ENCODE assay signal across 8 mouse cellular contexts in genomic region chr5:24474025-24474722, GRCm38 (mm10). TPM values are rescaled to one million over a fixed set of nuclear protein-coding genes. Genes with fewer than 3 reads are reported as not detected.
DNase-seq lines count a peak whose midpoint lies in the region; ATAC-seq and TF ChIP-seq lines count a peak whose summit lies in the region.

No protein-coding gene starts in this region.

- WGBS in kidney, embryonic 15.5 days: 2% methylated on average over 77 of the region's 77 CpGs
- 1% methylated on average over 77 of the region's 77 CpGs for WGBS in forebrain, embryonic 10.5 days
- WGBS in intestine, postnatal 0 days: 13% methylated on average over 75 of the region's 77 CpGs

- no peak for DNase-seq in kidney, adult 11 months
- DNase-seq in forebrain, embryonic 10.5 days (ENCODE audit: extremely low spot score, low spot score): no peak
- DNase-seq in lung, postnatal 36 days: peak; percentile 78
- no peak for DNase-seq in thymus, postnatal 14 days
- no peak for DNase-seq in natural killer cell, adult 2 months (ENCODE audit: low spot score in 2 of 2)
- no peak for DNase-seq in B cell, adult 2 months

- no peaks in the 10 kb centered on the region for H3K9me3 ChIP-seq in kidney, embryonic 15.5 days (replicated peaks)
- no peaks in the 10 kb centered on the region for H3K9me3 ChIP-seq in forebrain, embryonic 10.5 days
- no peaks in the 10 kb centered on the region for H3K9me3 ChIP-seq in intestine, postnatal 0 days (ENCODE audit: control insufficient read depth)

- H3K36me3 ChIP-seq in kidney, embryonic 15.5 days: peaks cover 28% of the 10 kb centered on the region
- peaks cover 38% of the 10 kb centered on the region for H3K36me3 ChIP-seq in forebrain, embryonic 10.5 days (replicated peaks)
- peaks cover 17% of the 10 kb centered on the region for H3K36me3 ChIP-seq in intestine, postnatal 0 days (ENCODE audit: control insufficient read depth, insufficient read depth)

- TF ChIP-seq CTCF in intestine, postnatal 0 days (IDR thresholded peaks at IDR 0.05; ENCODE audit: low read depth): 0 out of 2 replicates have a peak, but pooled peaks have one; percentile 18

- H3K4me1 ChIP-seq in kidney, embryonic 15.5 days: peaks cover 39% of the 10 kb centered on the region
- H3K4me1 ChIP-seq in forebrain, embryonic 10.5 days: peaks cover 43% of the 10 kb centered on the region
- H3K4me1 ChIP-seq in intestine, postnatal 0 days (replicated peaks; ENCODE audit: control insufficient read depth, insufficient read depth, low read length): peaks cover 12% of the 10 kb centered on the region

- peaks cover 30% of the 10 kb centered on the region for H3K27me3 ChIP-seq in kidney, embryonic 15.5 days
- H3K27me3 ChIP-seq in forebrain, embryonic 10.5 days (ENCODE audit: poor library complexity, severe bottlenecking): peaks cover 44% of the 10 kb centered on the region
- H3K27me3 ChIP-seq in intestine, postnatal 0 days (replicated peaks; ENCODE audit: control insufficient read depth, insufficient read depth, low read length): no peaks in the 10 kb centered on the region; the same call in 1 of the 2 replicates

- peak overlapping the region; percentile 52 for H3K4me3 ChIP-seq in kidney, embryonic 15.5 days (replicated peaks)
- peak overlapping the region; percentile 55 for H3K4me3 ChIP-seq in forebrain, embryonic 10.5 days
- H3K4me3 ChIP-seq in intestine, postnatal 0 days (ENCODE audit: low read depth, low read length): peak overlapping the region; percentile 43

- H3K4me2 ChIP-seq in kidney, embryonic 15.5 days: peak overlapping the region; percentile 89
- peak overlapping the region; percentile 85 for H3K4me2 ChIP-seq in intestine, postnatal 0 days (replicated peaks; ENCODE audit: low read depth)

- H3K9ac ChIP-seq in kidney, embryonic 15.5 days: peak overlapping the region; percentile 57
- H3K9ac ChIP-seq in intestine, postnatal 0 days (ENCODE audit: low read depth, low read length): peak overlapping the region; percentile 38

- H3K27ac ChIP-seq in kidney, embryonic 15.5 days: 0 out of 2 replicates have a peak overlapping the region, but pooled peaks have one; percentile 58
- peak overlapping the region; percentile 41 for H3K27ac ChIP-seq in forebrain, embryonic 10.5 days
- H3K27ac ChIP-seq in intestine, postnatal 0 days (ENCODE audit: low read depth, low read length): no peak overlapping the region

- peak; percentile 45 for ATAC-seq in kidney, embryonic 15.5 days (replicated peaks; ENCODE audit: low FRiP score)
- peak; percentile 30; the same call in 1 of the 2 replicates for ATAC-seq in intestine, postnatal 0 days

RNA-seq across cellular contexts. Expression of gene Agap3, which starts 22.2 kb away (rescaled TPM):
- 18.8 and 21.0 TPM in 2 replicates for polyA plus RNA-seq in kidney, embryonic 15.5 days (2015; fragmentation: Nextera tagmentation; extraction: Ambion mirVana)
- polyA plus RNA-seq in forebrain, embryonic 10.5 days (2016; fragmentation: Nextera tagmentation; extraction: Ambion mirVana): 24.1 and 29.0 TPM in 2 replicates
- polyA plus RNA-seq in intestine, postnatal 0 days (2015; fragmentation: Nextera tagmentation; extraction: Ambion mirVana): 14.9 and 16.6 TPM in 2 replicates

RNA-seq across cellular contexts. Expression of gene Tmub1, which starts 26.5 kb away (rescaled TPM):
- 25.2 and 26.5 TPM in 2 replicates for polyA plus RNA-seq in kidney, embryonic 15.5 days (2015; fragmentation: Nextera tagmentation; extraction: Ambion mirVana)
- polyA plus RNA-seq in forebrain, embryonic 10.5 days (2016; fragmentation: Nextera tagmentation; extraction: Ambion mirVana): 28.4 and 31.8 TPM in 2 replicates
- 27.5 and 28.8 TPM in 2 replicates for polyA plus RNA-seq in intestine, postnatal 0 days (2015; fragmentation: Nextera tagmentation; extraction: Ambion mirVana)

RNA-seq across cellular contexts. Expression of gene Fastk, which starts 29.1 kb away (rescaled TPM):
- 116 and 125 TPM in 2 replicates for polyA plus RNA-seq in kidney, embryonic 15.5 days (2015; fragmentation: Nextera tagmentation; extraction: Ambion mirVana)
- 106 and 108 TPM in 2 replicates for polyA plus RNA-seq in forebrain, embryonic 10.5 days (2016; fragmentation: Nextera tagmentation; extraction: Ambion mirVana)
- 66.8 and 67.0 TPM in 2 replicates for polyA plus RNA-seq in intestine, postnatal 0 days (2015; fragmentation: Nextera tagmentation; extraction: Ambion mirVana)

RNA-seq across cellular contexts. Expression of gene Slc4a2, which starts 50.5 kb away (rescaled TPM):
- polyA plus RNA-seq in kidney, embryonic 15.5 days (2015; fragmentation: Nextera tagmentation; extraction: Ambion mirVana): 42.3 and 42.7 TPM in 2 replicates
- polyA plus RNA-seq in forebrain, embryonic 10.5 days (2016; fragmentation: Nextera tagmentation; extraction: Ambion mirVana): 32.8 and 33.6 TPM in 2 replicates
- 29.9 and 30.1 TPM in 2 replicates for polyA plus RNA-seq in intestine, postnatal 0 days (2015; fragmentation: Nextera tagmentation; extraction: Ambion mirVana)

RNA-seq across cellular contexts. Expression of gene Cdk5, which starts 50.8 kb away (rescaled TPM):
- polyA plus RNA-seq in kidney, embryonic 15.5 days (2015; fragmentation: Nextera tagmentation; extraction: Ambion mirVana): 50.1 and 52.2 TPM in 2 replicates
- polyA plus RNA-seq in forebrain, embryonic 10.5 days (2016; fragmentation: Nextera tagmentation; extraction: Ambion mirVana): 42.7 and 48.9 TPM in 2 replicates
- 28.4 and 29.9 TPM in 2 replicates for polyA plus RNA-seq in intestine, postnatal 0 days (2015; fragmentation: Nextera tagmentation; extraction: Ambion mirVana)
